Mouse (Mus musculus): ENCODE measurements at regions not wholly inside any gene's neighbourhood (a gene's known extent, or its start where the extent isn't known, plus 50 kb on each side); places are given as distances from the start of the nearest gene placed in this dataset.

- no peaks in the 10 kb centered on the region for H3K4me1 ChIP-seq (ENCODE audit: control insufficient read depth in 2 of 2, insufficient read depth in 2 of 2, low read length in 2 of 2, poor library complexity in 1 of 2)
- TF ChIP-seq ZNF384 (IDR thresholded peaks at IDR 0.05; ENCODE audit: low read depth, low read length), result no peak
- no peak for TF ChIP-seq CHD2 (IDR thresholded peaks at IDR 0.05; ENCODE audit: low read depth, low read length)
- no peak for TF ChIP-seq ZC3H11A (IDR thresholded peaks at IDR 0.05; ENCODE audit: borderline replicate concordance, low read depth, low read length)
- no peak for TF ChIP-seq HCFC1 (IDR thresholded peaks at IDR 0.05; ENCODE audit: borderline replicate concordance, insufficient read depth, low read length)
- TF ChIP-seq MAFK (IDR thresholded peaks at IDR 0.05; ENCODE audit: insufficient read depth, low read depth, low read length), result no peak
- DNase-seq (ENCODE audit: low read depth, low spot score), result no peak
- H3K4me3 ChIP-seq (ENCODE audit: insufficient read depth in 1 of 2, low read depth in 1 of 2, low read length in 2 of 2, poor library complexity in 1 of 2, severe bottlenecking in 1 of 2), result no peak overlapping the region
- H3K9ac ChIP-seq (ENCODE audit: insufficient read depth, low read depth, low read length, poor library complexity, severe bottlenecking), result no peak overlapping the region
- no peaks in the 10 kb centered on the region for H3K9me3 ChIP-seq (ENCODE audit: control insufficient read depth, insufficient read depth, low read depth, low read length)
- H3K36me3 ChIP-seq (ENCODE audit: control insufficient read depth, insufficient read depth, low read length, poor library complexity, severe bottlenecking), result no peaks in the 10 kb centered on the region
- in situ Hi-C loops (cut with MboI; ENCODE audit: low sequenced_read_pairs in 2 of 2, unreplicated experiment in 2 of 2), result no loop called here
- no peak overlapping the region for H3K27ac ChIP-seq (ENCODE audit: insufficient read depth, low read depth, low read length, poor library complexity, severe bottlenecking)
Measured at GRCm38 (mm10) chr15:26953818-26954385, 58.5 kb upstream of the Fbxl7 start.

GRCm38 (mm10) chr15:26958980-26959379, 63.6 kb upstream of the Fbxl7 start:
- Histone ChIP-seq H3K36me3 (ENCODE audit: control insufficient read depth, insufficient read depth, low read length, poor library complexity, severe bottlenecking) (no peaks in the 10 kb centered on the region), H3K4me1 (ENCODE audit: control insufficient read depth in 2 of 2, insufficient read depth in 2 of 2, low read length in 2 of 2, poor library complexity in 1 of 2) (no peaks in the 10 kb centered on the region), H3K9ac (ENCODE audit: insufficient read depth, low read depth, low read length, poor library complexity, severe bottlenecking) (no peak overlapping the region), H3K4me3 (ENCODE audit: insufficient read depth in 1 of 2, low read depth in 1 of 2, low read length in 2 of 2, poor library complexity in 1 of 2, severe bottlenecking in 1 of 2) (no peak overlapping the region), H3K9me3 (ENCODE audit: control insufficient read depth, insufficient read depth, low read depth, low read length) (no peaks in the 10 kb centered on the region), H3K27ac (ENCODE audit: insufficient read depth, low read depth, low read length, poor library complexity, severe bottlenecking) (no peak overlapping the region)
- in situ Hi-C loops (cut with MboI; ENCODE audit: low sequenced_read_pairs in 2 of 2, unreplicated experiment in 2 of 2), result no loop called here
- TF ChIP-seq MAFK (IDR thresholded peaks at IDR 0.05; ENCODE audit: insufficient read depth, low read depth, low read length), result no peak
- TF ChIP-seq ZC3H11A (IDR thresholded peaks at IDR 0.05; ENCODE audit: borderline replicate concordance, low read depth, low read length), result no peak
- TF ChIP-seq ZNF384 (IDR thresholded peaks at IDR 0.05; ENCODE audit: low read depth, low read length), result no peak
- no peak for TF ChIP-seq CHD2 (IDR thresholded peaks at IDR 0.05; ENCODE audit: low read depth, low read length)
- DNase-seq (ENCODE audit: low read depth, low spot score), result no peak

- no peak overlapping the region for H3K9ac ChIP-seq (ENCODE audit: insufficient read depth, low read depth, low read length, poor library complexity, severe bottlenecking)
- TF ChIP-seq MAFK (IDR thresholded peaks at IDR 0.05; ENCODE audit: insufficient read depth, low read depth, low read length) (no peak), ZC3H11A (IDR thresholded peaks at IDR 0.05; ENCODE audit: borderline replicate concordance, low read depth, low read length) (no peak), ZNF384 (IDR thresholded peaks at IDR 0.05; ENCODE audit: low read depth, low read length) (no peak), HCFC1 (IDR thresholded peaks at IDR 0.05; ENCODE audit: borderline replicate concordance, insufficient read depth, low read length) (no peak), CHD2 (IDR thresholded peaks at IDR 0.05; ENCODE audit: low read depth, low read length) (no peak)
- H3K36me3 ChIP-seq (ENCODE audit: control insufficient read depth, insufficient read depth, low read length, poor library complexity, severe bottlenecking), result no peaks in the 10 kb centered on the region
- no peak overlapping the region for H3K27ac ChIP-seq (ENCODE audit: insufficient read depth, low read depth, low read length, poor library complexity, severe bottlenecking)
- no peak overlapping the region for H3K4me3 ChIP-seq (ENCODE audit: insufficient read depth in 1 of 2, low read depth in 1 of 2, low read length in 2 of 2, poor library complexity in 1 of 2, severe bottlenecking in 1 of 2)
- no peaks in the 10 kb centered on the region for H3K9me3 ChIP-seq (ENCODE audit: control insufficient read depth, insufficient read depth, low read depth, low read length)
- no peaks in the 10 kb centered on the region for H3K4me1 ChIP-seq (ENCODE audit: control insufficient read depth in 2 of 2, insufficient read depth in 2 of 2, low read length in 2 of 2, poor library complexity in 1 of 2)
- in situ Hi-C loops (cut with MboI; ENCODE audit: low sequenced_read_pairs in 2 of 2, unreplicated experiment in 2 of 2), result no loop called here
- DNase-seq (ENCODE audit: low read depth, low spot score), result no peak
Measured at GRCm38 (mm10) chr15:26968392-26969025, 73.1 kb upstream of the Fbxl7 start.

- no peak for DNase-seq (ENCODE audit: low read depth, low spot score)
- H3K36me3 ChIP-seq (ENCODE audit: control insufficient read depth, insufficient read depth, low read length, poor library complexity, severe bottlenecking), result no peaks in the 10 kb centered on the region
- TF ChIP-seq HCFC1 (IDR thresholded peaks at IDR 0.05; ENCODE audit: borderline replicate concordance, insufficient read depth, low read length) (no peak), ZC3H11A (IDR thresholded peaks at IDR 0.05; ENCODE audit: borderline replicate concordance, low read depth, low read length) (no peak), MAFK (IDR thresholded peaks at IDR 0.05; ENCODE audit: insufficient read depth, low read depth, low read length) (no peak), ZNF384 (IDR thresholded peaks at IDR 0.05; ENCODE audit: low read depth, low read length) (no peak), CHD2 (IDR thresholded peaks at IDR 0.05; ENCODE audit: low read depth, low read length) (no peak)
- no peak overlapping the region for H3K27ac ChIP-seq (ENCODE audit: insufficient read depth, low read depth, low read length, poor library complexity, severe bottlenecking)
- in situ Hi-C loops (cut with MboI; ENCODE audit: low sequenced_read_pairs in 2 of 2, unreplicated experiment in 2 of 2), result no loop called here
- H3K4me1 ChIP-seq (ENCODE audit: control insufficient read depth in 2 of 2, insufficient read depth in 2 of 2, low read length in 2 of 2, poor library complexity in 1 of 2), result no peaks in the 10 kb centered on the region
- H3K9ac ChIP-seq (ENCODE audit: insufficient read depth, low read depth, low read length, poor library complexity, severe bottlenecking), result no peak overlapping the region
- H3K9me3 ChIP-seq (ENCODE audit: control insufficient read depth, insufficient read depth, low read depth, low read length), result no peaks in the 10 kb centered on the region
- no peak overlapping the region for H3K4me3 ChIP-seq (ENCODE audit: insufficient read depth in 1 of 2, low read depth in 1 of 2, low read length in 2 of 2, poor library complexity in 1 of 2, severe bottlenecking in 1 of 2)
Measured at GRCm38 (mm10) chr15:26970770-26971169, 75.4 kb upstream of the Fbxl7 start.
